Comparison of ENCODE assay signal across 8 mouse cellular contexts in the genomic region with DNA sequence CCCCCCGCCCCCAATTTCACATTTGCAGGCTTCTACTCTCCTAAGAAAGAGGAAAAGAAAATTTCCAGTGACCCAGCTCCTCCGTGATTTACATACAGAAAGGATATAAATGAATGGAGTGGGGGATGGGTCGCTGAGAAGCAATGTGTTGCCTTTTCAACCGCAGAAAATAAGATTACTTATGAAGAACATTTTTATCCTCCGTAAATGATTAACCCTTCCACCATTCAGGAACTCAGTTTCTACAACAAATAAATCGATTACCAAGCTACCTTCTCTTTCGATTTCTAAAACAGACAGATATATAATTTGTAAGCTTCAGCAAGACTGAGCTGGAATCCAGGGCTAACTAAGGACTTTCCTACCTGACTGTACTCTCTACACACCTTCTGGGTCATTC. TPM values are rescaled to one million over a fixed set of nuclear protein-coding genes. Genes with fewer than 3 reads are reported as not detected.
DNase-seq lines count a peak whose midpoint lies in the region; ATAC-seq and TF ChIP-seq lines count a peak whose summit lies in the region.

No protein-coding gene starts in this region.

- no peak for ATAC-seq in heart, embryonic 14.5 days (ENCODE audit: insufficient number of reproducible peaks, insufficient read depth, low FRiP score, low read depth)
- 0 out of 2 replicates have a peak, but pooled peaks have one; percentile 19 for ATAC-seq in hindbrain, postnatal 0 days
- ATAC-seq in midbrain, embryonic 14.5 days (ENCODE audit: low FRiP score, low TSS enrichment) = 0 out of 2 replicates have a peak, but pooled peaks have one; percentile 1
- no peak for ATAC-seq in lung, postnatal 0 days
- ATAC-seq in CD4-positive, CD25-positive, alpha-beta regulatory T cell, adult 4 months = no peak

- TF ChIP-seq CTCF in hindbrain, postnatal 0 days (IDR thresholded peaks at IDR 0.05; ENCODE audit: low read depth) = no peak
- no peak for TF ChIP-seq CTCF in lung, postnatal 0 days (IDR thresholded peaks at IDR 0.05)

- peak overlapping the region; percentile 73 for H3K4me2 ChIP-seq in heart, embryonic 14.5 days (ENCODE audit: low read length)
- peak overlapping the region; percentile 80 for H3K4me2 ChIP-seq in hindbrain, postnatal 0 days (ENCODE audit: low read depth, low read length)
- peak overlapping the region; percentile 79 for H3K4me2 ChIP-seq in midbrain, embryonic 14.5 days (ENCODE audit: low read length)
- no peak overlapping the region for H3K4me2 ChIP-seq in lung, postnatal 0 days (replicated peaks; ENCODE audit: low read depth, low read length)

- peaks cover 31% of the 10 kb centered on the region for H3K27me3 ChIP-seq in heart, embryonic 14.5 days (ENCODE audit: control insufficient read depth, insufficient read depth, low read length)
- no peaks in the 10 kb centered on the region for H3K27me3 ChIP-seq in hindbrain, postnatal 0 days (ENCODE audit: insufficient read depth, low read length)
- peaks cover 7% of the 10 kb centered on the region; the same call in 1 of the 2 replicates for H3K27me3 ChIP-seq in midbrain, embryonic 14.5 days (ENCODE audit: control insufficient read depth, insufficient read depth, low read length)
- H3K27me3 ChIP-seq in lung, postnatal 0 days (replicated peaks; ENCODE audit: insufficient read depth, low read length) = no peaks in the 10 kb centered on the region

- H3K9ac ChIP-seq in heart, embryonic 14.5 days (ENCODE audit: low read length) = peak overlapping the region; percentile 34; the same call in 1 of the 2 replicates
- H3K9ac ChIP-seq in hindbrain, postnatal 0 days (replicated peaks; ENCODE audit: low read length) = peak overlapping the region; percentile 77
- H3K9ac ChIP-seq in midbrain, embryonic 14.5 days (replicated peaks; ENCODE audit: low read length) = peak overlapping the region; percentile 75
- no peak overlapping the region for H3K9ac ChIP-seq in lung, postnatal 0 days (replicated peaks; ENCODE audit: low read depth)

- no peak overlapping the region for H3K27ac ChIP-seq in heart, embryonic 14.5 days (replicated peaks in 1 of 2; ENCODE audit: control insufficient read depth in 1 of 2, insufficient read depth in 1 of 2, low read depth in 2 of 2, low read length in 2 of 2)
- peak overlapping the region; percentile 78 for H3K27ac ChIP-seq in hindbrain, postnatal 0 days
- H3K27ac ChIP-seq in midbrain, embryonic 14.5 days (replicated peaks; ENCODE audit: low read depth, low read length) = peak overlapping the region; percentile 81; the same call in 1 of the 2 replicates
- H3K27ac ChIP-seq in lung, postnatal 0 days (ENCODE audit: low read length) = no peak overlapping the region

- peaks cover 0 to 5% of the 10 kb centered on the region in 2 experiments; a peak in 1 of 4 replicates for H3K4me1 ChIP-seq in heart, embryonic 14.5 days (ENCODE audit: control insufficient read depth in 2 of 2, insufficient read depth in 2 of 2, low read length in 2 of 2)
- 0 out of 2 replicates have a peak, but pooled peaks cover 3% of the 10 kb centered on the region for H3K4me1 ChIP-seq in hindbrain, postnatal 0 days (ENCODE audit: insufficient read depth, low read length)
- H3K4me1 ChIP-seq in midbrain, embryonic 14.5 days (ENCODE audit: control insufficient read depth, insufficient read depth, low read length) = no peaks in the 10 kb centered on the region
- no peaks in the 10 kb centered on the region for H3K4me1 ChIP-seq in lung, postnatal 0 days (ENCODE audit: insufficient read depth, low read depth, low read length)

- DNase-seq in heart, adult 18-20 months = no peak
- peak; percentile 42 to 71 for DNase-seq in cerebellum, postnatal 25 days
- DNase-seq in hindbrain, postnatal 0 days (ENCODE audit: low spot score) = peak; percentile 81
- peak; percentile 84 for DNase-seq in midbrain, embryonic 14.5 days
- DNase-seq in frontal cortex, postnatal 25 days (ENCODE audit: low spot score in 2 of 2) = no peak
- DNase-seq in lung, postnatal 0 days (ENCODE audit: low spot score) = no peak

- no peaks in the 10 kb centered on the region for H3K9me3 ChIP-seq in heart, embryonic 14.5 days (ENCODE audit: control insufficient read depth, low read length)
- H3K9me3 ChIP-seq in hindbrain, postnatal 0 days (ENCODE audit: low read length) = no peaks in the 10 kb centered on the region
- H3K9me3 ChIP-seq in midbrain, embryonic 14.5 days (ENCODE audit: control insufficient read depth, low read length) = no peaks in the 10 kb centered on the region
- no peaks in the 10 kb centered on the region for H3K9me3 ChIP-seq in lung, postnatal 0 days (ENCODE audit: low read length)

- no peak for TF ChIP-seq EP300 in lung, postnatal 0 days (IDR thresholded peaks at IDR 0.05)

- H3K36me3 ChIP-seq in heart, embryonic 14.5 days (ENCODE audit: control insufficient read depth, insufficient read depth, low read length) = no peaks in the 10 kb centered on the region
- H3K36me3 ChIP-seq in hindbrain, postnatal 0 days (ENCODE audit: insufficient read depth, low read length) = no peaks in the 10 kb centered on the region
- no peaks in the 10 kb centered on the region for H3K36me3 ChIP-seq in midbrain, embryonic 14.5 days (ENCODE audit: control insufficient read depth, insufficient read depth, low read length)
- no peaks in the 10 kb centered on the region for H3K36me3 ChIP-seq in lung, postnatal 0 days (ENCODE audit: insufficient read depth, low read length)

- peak overlapping the region in 1 of 2 experiments; percentile 33; a peak in 2 of 4 replicates for H3K4me3 ChIP-seq in heart, embryonic 14.5 days (ENCODE audit: control insufficient read depth in 1 of 2, insufficient read depth in 1 of 2, low read depth in 1 of 2, low read length in 2 of 2)
- H3K4me3 ChIP-seq in hindbrain, postnatal 0 days (ENCODE audit: low read length) = peak overlapping the region; percentile 67
- H3K4me3 ChIP-seq in midbrain, embryonic 14.5 days (replicated peaks; ENCODE audit: low read depth, low read length) = peak overlapping the region; percentile 56
- no peak overlapping the region; the same call in 1 of the 2 replicates for H3K4me3 ChIP-seq in lung, postnatal 0 days (ENCODE audit: low read depth, low read length)

- 20% methylated on average over 7 of the region's 7 CpGs for WGBS in heart, embryonic 14.5 days
- 5% methylated on average over 7 of the region's 7 CpGs for WGBS in hindbrain, postnatal 0 days
- 7% methylated on average over 7 of the region's 7 CpGs for WGBS in midbrain, embryonic 14.5 days
- WGBS in lung, postnatal 0 days = 12% methylated on average over 7 of the region's 7 CpGs

RNA-seq across cellular contexts. Expression of a gene that starts 0.3 kb away (rescaled TPM):
- 0.11 TPM in 1 of 2 replicates, not detected in the other for polyA plus RNA-seq in heart, embryonic 14.5 days (2014; fragmentation: Nextera tagmentation; extraction: Ambion mirVana)
- total RNA-seq in heart, adult 18-20 months (2021) = not detected
- total RNA-seq in hindbrain, postnatal 0 days (2014; rRNA removed) = 56.0 and 57.1 TPM in 2 replicates
- polyA plus RNA-seq in hindbrain, postnatal 0 days (2015; fragmentation: Nextera tagmentation; extraction: Ambion mirVana) = 40.7 and 44.5 TPM in 2 replicates
- polyA plus RNA-seq in midbrain, embryonic 14.5 days (2014; fragmentation: Nextera tagmentation; extraction: Ambion mirVana) = 28.2 TPM in 2 replicates
- not detected in 2 replicates for polyA plus RNA-seq in lung, postnatal 0 days (2015; fragmentation: Nextera tagmentation; extraction: Ambion mirVana)
- not detected for polyA plus RNA-seq in CD4-positive, CD25-positive, alpha-beta regulatory T cell, adult 4 months (2017; shearing (Covaris generic))

Comparison
In these comparisons a context has a peak if more than half of its experiments do, and no peak if none do; other contexts are left out.
1. ATAC-seq: peak in hindbrain, postnatal 0 days (single experiment) and midbrain, embryonic 14.5 days (single experiment); none in heart, embryonic 14.5 days (single experiment), lung, postnatal 0 days (single experiment) and CD4-positive, CD25-positive, alpha-beta regulatory T cell, adult 4 months (single experiment).
2. H3K27ac ChIP-seq: peak in hindbrain, postnatal 0 days (single experiment) and midbrain, embryonic 14.5 days (single experiment); none in heart, embryonic 14.5 days (0 of 2) and lung, postnatal 0 days (single experiment).
3. DNase-seq: peak in cerebellum, postnatal 25 days (2 of 2), hindbrain, postnatal 0 days (single experiment) and midbrain, embryonic 14.5 days (single experiment); none in heart, adult 18-20 months (0 of 2), frontal cortex, postnatal 25 days (0 of 2) and lung, postnatal 0 days (single experiment).
4. RNA of a gene that starts 0.3 kb away (polyA plus RNA-seq): 40.7 to 44.5 TPM in hindbrain, postnatal 0 days and 28.2 TPM in midbrain, embryonic 14.5 days; 0.11 TPM in heart, embryonic 14.5 days, not detected in CD4-positive, CD25-positive, alpha-beta regulatory T cell, adult 4 months and not detected in lung, postnatal 0 days; every median in the first group is over 10 times any median in the second.